Mouse (Mus musculus): ENCODE measurements at regions not wholly inside any gene's neighbourhood (a gene's known extent, or its start where the extent isn't known, plus 50 kb on each side); places are given as distances from the start of the nearest gene placed in this dataset.

DNA sequence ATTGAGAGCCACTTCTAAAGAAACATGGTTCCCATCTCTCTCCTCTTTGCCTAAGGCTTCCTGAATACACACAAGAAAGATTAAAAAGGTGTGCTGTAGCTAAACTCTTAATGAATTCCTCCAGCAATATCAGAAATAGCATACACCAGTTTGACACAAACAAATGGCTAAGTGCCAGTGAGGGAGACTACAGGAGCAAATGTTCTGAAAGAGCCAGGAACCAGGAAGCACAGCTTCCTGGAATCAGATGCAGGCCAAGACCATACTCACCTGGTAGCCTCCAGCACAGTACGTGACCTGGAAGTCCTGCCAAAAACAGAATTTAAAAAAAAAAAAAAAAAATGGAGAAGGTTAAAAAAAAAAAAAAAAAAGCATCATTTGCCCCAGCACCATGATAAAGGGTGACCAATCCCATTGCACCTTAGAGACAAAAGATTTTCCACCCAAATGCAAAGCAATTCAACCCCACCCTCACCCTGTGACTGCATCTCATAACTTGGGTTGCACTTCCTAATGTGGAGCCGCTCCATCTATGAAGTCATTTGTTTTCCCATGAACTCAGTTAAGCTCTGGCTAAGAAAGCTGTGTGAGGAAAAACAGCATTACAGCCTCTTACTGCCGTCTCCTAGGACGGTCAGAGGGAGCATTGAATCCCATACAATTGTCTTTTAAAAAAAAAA is 149.3 kb upstream of the Nt5e start:
- H3K9me3 ChIP-seq = no peaks in the 10 kb centered on the region
- H3K4me3 ChIP-seq = no peak overlapping the region
- no peak overlapping the region for H3K27ac ChIP-seq
- WGBS = 66% methylated on average over 4 of the region's 4 CpGs
- no peaks in the 10 kb centered on the region for H3K27me3 ChIP-seq
- no peaks in the 10 kb centered on the region for H3K36me3 ChIP-seq
- no peaks in the 10 kb centered on the region for H3K4me1 ChIP-seq
- ATAC-seq (ENCODE audit: borderline replicate concordance, extremely low read depth, low FRiP score, low TSS enrichment) = no peak
- H3K9ac ChIP-seq = no peak overlapping the region
- no peak overlapping the region for H3K4me2 ChIP-seq

DNA sequence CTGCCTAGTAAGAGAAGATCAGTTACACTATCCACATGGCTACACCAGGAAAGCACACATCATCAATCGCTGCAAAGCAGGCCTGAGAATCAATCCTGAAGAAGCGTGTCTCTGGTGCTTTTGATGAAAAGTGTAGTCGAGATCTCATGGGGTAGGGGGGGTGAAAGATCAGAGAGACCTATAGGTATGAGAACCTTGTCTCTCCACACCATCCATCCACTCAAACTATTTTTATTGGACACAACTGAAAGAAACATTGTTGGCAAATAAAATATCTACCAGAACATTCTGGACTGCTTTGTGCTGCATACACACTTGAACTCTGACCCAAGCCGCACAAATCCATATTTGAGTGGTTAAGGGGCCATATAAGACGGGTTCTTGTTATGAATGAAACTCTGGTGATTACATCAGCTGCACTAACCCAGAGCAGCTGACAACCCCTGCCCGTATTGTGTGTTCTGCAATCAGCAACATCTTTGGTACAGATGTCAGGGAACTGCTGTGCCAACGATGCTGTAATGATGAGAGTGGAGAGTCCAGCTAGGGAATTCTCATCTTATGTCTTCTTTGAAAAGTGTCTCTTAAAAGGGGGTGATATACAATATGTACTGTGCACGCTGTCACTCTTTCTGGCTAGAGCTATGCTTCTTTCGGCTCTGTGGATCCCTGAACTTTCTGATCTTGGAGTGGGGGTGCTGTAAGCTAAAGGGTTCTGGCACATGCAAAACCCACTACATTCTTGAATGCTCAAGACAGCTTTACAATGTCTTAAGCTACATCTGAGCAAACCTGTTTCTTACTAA is 145.6 kb upstream of the Nt5e start:
- Histone ChIP-seq H3K36me3 (no peaks in the 10 kb centered on the region), H3K9me3 (no peaks in the 10 kb centered on the region), H3K4me1 (no peaks in the 10 kb centered on the region), H3K4me3 (no peak overlapping the region), H3K9ac (no peak overlapping the region), H3K27ac (no peak overlapping the region), H3K27me3 (no peaks in the 10 kb centered on the region), H3K4me2 (no peak overlapping the region)
- ATAC-seq (ENCODE audit: borderline replicate concordance, extremely low read depth, low FRiP score, low TSS enrichment) = no peak
- 58% methylated on average over 9 of the region's 9 CpGs for WGBS

DNA sequence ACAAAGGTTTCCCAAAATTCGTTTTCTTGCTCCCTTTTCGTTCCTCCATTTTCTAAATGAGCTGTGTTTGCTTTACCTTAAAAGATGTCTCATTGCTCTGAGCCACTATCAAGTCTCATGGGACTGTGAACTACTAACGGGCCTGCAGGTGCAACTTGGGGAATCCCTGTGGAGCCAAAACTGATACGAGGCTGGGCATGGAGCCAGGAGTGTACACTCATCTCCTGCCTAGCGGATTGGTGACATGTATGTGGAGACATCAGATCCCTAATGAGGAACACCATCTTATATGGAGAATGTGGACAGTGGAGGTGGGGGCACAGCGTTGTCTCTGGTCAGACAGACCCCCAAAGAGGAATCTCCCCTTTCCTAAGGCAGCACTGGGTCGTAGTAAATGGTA is 119.6 kb upstream of the Nt5e start:
- Histone ChIP-seq H3K36me3 (no peaks in the 10 kb centered on the region), H3K9ac (no peak overlapping the region), H3K9me3 (no peaks in the 10 kb centered on the region), H3K27ac (no peak overlapping the region), H3K4me2 (no peak overlapping the region), H3K4me1 (no peaks in the 10 kb centered on the region), H3K4me3 (no peak overlapping the region), H3K27me3 (no peaks in the 10 kb centered on the region)
- no peak for ATAC-seq (ENCODE audit: borderline replicate concordance, extremely low read depth, low FRiP score, low TSS enrichment)
- 57% methylated on average over 7 of the region's 7 CpGs for WGBS

DNA sequence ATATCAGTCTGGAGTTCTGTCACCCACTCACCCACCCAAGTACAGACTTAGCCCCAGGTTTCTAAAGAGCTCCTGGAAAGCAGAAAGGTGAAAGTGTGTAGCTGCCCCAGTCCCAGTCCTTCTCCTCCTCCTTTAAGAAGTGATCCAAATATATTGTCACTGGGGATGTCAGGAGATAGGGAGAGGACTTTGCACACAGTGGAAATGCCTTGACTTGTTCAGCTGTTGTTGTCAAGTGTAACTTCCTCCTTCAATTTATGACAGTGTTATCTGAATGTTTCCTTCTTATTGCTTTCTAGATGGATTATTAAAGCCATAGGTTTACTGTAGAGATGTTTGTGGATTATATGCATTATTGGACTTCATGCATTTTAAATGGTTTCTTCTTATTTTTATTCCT is 119.0 kb upstream of the Nt5e start:
- H3K27ac ChIP-seq = no peak overlapping the region
- no peak for ATAC-seq (ENCODE audit: borderline replicate concordance, extremely low read depth, low FRiP score, low TSS enrichment)
- H3K9ac ChIP-seq = no peak overlapping the region
- H3K27me3 ChIP-seq = no peaks in the 10 kb centered on the region
- H3K4me1 ChIP-seq = no peaks in the 10 kb centered on the region
- no peak overlapping the region for H3K4me2 ChIP-seq
- no peaks in the 10 kb centered on the region for H3K9me3 ChIP-seq
- H3K4me3 ChIP-seq = no peak overlapping the region
- H3K36me3 ChIP-seq = no peaks in the 10 kb centered on the region

DNA sequence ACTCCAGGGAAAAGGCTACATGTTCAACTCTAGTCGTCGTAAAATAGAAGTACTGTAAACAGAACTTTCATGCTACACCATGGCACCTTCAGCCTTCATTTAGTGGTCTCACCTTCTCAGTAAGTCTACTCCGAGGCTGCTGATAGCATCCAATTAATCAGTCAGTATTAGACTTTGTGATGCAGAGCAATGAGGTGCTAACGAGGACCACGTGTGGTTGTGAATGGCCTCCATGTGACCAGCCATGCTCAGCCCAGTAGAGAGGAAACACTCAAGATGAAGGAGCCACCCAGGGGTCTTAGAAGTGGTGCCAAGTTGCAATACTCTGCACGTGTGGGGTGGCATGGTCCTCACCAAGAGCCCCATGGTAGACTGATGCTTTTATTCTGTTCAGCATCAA is 112.2 kb upstream of the Nt5e start:
- Histone ChIP-seq H3K36me3 (no peaks in the 10 kb centered on the region), H3K4me1 (no peaks in the 10 kb centered on the region), H3K9ac (no peak overlapping the region), H3K27me3 (no peaks in the 10 kb centered on the region), H3K27ac (no peak overlapping the region), H3K4me3 (no peak overlapping the region), H3K4me2 (no peak overlapping the region), H3K9me3 (no peaks in the 10 kb centered on the region)
- no peak for ATAC-seq (ENCODE audit: borderline replicate concordance, extremely low read depth, low FRiP score, low TSS enrichment)
- WGBS = 50% methylated on average over 6 of the region's 6 CpGs

DNA sequence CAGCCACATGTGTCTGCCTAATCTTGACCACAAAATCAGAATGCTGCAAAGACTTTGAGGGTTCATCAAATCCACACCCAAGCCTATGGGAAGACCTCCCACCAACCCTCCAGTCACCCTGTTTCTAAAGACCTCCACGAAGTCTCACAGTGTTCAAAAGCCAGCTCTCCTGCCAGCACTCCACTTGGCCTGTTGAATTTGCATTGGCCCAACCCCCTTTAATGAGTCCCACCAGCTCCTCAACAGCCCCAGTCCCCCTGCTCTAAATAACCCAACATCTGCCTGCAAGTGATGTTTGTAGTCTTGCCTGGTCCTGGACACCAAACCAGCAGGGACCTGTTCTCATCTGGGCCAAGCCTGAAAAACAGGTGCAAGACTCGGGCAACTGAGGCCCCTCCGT is 106.6 kb upstream of the Nt5e start:
- H3K27me3 ChIP-seq = no peaks in the 10 kb centered on the region
- no peaks in the 10 kb centered on the region for H3K9me3 ChIP-seq
- H3K4me2 ChIP-seq = no peak overlapping the region
- H3K4me3 ChIP-seq = no peak overlapping the region
- H3K27ac ChIP-seq = no peak overlapping the region
- 74% methylated on average over 3 of the region's 3 CpGs for WGBS
- no peak for ATAC-seq (ENCODE audit: borderline replicate concordance, extremely low read depth, low FRiP score, low TSS enrichment)
- no peaks in the 10 kb centered on the region for H3K36me3 ChIP-seq
- no peaks in the 10 kb centered on the region for H3K4me1 ChIP-seq
- no peak overlapping the region for H3K9ac ChIP-seq

DNA sequence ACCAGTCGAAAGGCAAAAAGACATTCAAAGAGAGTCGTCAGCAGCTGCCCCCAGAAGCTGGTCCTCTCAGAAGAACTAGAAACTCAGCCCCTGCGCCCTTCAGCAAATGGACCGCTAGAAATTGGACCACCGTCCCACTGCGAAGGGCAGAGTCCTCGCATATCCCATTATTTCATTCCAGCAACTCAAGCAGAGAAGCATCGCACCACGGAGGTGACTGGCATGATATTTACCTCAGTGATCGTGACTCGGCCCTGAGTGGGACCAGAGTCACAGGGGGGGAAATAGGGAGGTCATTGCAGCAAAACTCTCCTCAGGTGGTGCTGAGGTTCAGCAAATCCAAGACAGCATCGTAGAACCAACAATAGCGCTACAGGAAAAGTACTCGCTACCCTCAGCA is 105.7 kb upstream of the Nt5e start:
- Histone ChIP-seq H3K9me3 (no peaks in the 10 kb centered on the region), H3K9ac (no peak overlapping the region), H3K4me2 (no peak overlapping the region), H3K36me3 (no peaks in the 10 kb centered on the region), H3K27ac (no peak overlapping the region), H3K4me1 (no peaks in the 10 kb centered on the region), H3K27me3 (no peaks in the 10 kb centered on the region), H3K4me3 (no peak overlapping the region)
- ATAC-seq (ENCODE audit: borderline replicate concordance, extremely low read depth, low FRiP score, low TSS enrichment) = no peak
- 82% methylated on average over 14 of the region's 14 CpGs for WGBS

DNA sequence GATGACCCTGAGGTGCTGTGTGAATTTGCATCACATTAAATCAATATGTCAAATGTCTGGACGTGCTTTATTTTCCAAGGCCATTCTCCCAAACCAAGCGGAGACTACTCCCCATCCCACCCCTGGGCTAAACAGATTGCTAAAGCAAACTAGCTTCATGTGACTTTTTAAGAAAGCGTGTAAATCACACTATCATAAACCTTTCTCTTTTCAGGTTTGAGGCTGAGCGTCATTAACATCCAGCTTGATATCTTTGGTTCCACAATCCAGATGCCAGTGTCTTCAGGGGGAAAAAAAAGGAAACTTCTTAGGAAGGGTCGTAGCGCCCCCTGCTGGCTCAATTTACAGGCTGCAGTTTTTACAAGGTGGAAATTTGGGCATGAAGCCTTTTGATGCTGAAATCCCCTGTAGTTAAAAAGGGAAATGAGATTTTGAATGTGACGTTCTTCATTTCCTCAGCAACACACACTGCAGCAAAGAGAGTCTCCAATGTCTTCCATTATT is 105.1 kb upstream of the Nt5e start:
- H3K27ac ChIP-seq = no peak overlapping the region
- H3K4me2 ChIP-seq = no peak overlapping the region
- no peaks in the 10 kb centered on the region for H3K27me3 ChIP-seq
- ATAC-seq (ENCODE audit: borderline replicate concordance, extremely low read depth, low FRiP score, low TSS enrichment) = no peak
- H3K9ac ChIP-seq = no peak overlapping the region
- no peaks in the 10 kb centered on the region for H3K36me3 ChIP-seq
- H3K4me3 ChIP-seq = no peak overlapping the region
- H3K4me1 ChIP-seq = no peaks in the 10 kb centered on the region
- 20% methylated on average over 7 of the region's 7 CpGs for WGBS
- H3K9me3 ChIP-seq = no peaks in the 10 kb centered on the region

DNA sequence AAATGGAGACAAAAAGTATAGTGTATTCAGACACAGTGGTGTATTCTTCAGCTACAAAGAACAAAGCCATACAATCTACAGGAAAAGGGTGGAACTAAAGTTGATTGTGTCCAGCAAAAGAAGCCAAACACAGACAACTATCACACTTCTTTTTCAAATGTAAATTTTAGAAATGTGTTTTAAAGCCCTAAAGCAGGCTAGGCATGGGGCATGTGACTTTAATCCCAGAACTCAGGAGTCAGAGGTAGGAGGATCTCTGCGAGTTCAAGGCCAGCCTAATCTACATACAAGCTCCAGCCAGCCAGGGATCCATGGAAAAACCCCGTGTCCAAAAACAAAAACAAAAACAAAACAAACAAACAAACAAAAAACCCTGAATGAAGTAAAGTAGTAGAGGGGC is 89.9 kb upstream of the Nt5e start:
- WGBS = 62% methylated on average over 2 of the region's 2 CpGs
- no peaks in the 10 kb centered on the region for H3K9me3 ChIP-seq
- ATAC-seq (ENCODE audit: borderline replicate concordance, extremely low read depth, low FRiP score, low TSS enrichment) = no peak
- no peak overlapping the region for H3K9ac ChIP-seq
- no peak overlapping the region for H3K4me3 ChIP-seq
- no peak overlapping the region for H3K27ac ChIP-seq
- no peak overlapping the region for H3K4me2 ChIP-seq
- H3K27me3 ChIP-seq = no peaks in the 10 kb centered on the region
- H3K4me1 ChIP-seq = no peaks in the 10 kb centered on the region
- H3K36me3 ChIP-seq = no peaks in the 10 kb centered on the region

DNA sequence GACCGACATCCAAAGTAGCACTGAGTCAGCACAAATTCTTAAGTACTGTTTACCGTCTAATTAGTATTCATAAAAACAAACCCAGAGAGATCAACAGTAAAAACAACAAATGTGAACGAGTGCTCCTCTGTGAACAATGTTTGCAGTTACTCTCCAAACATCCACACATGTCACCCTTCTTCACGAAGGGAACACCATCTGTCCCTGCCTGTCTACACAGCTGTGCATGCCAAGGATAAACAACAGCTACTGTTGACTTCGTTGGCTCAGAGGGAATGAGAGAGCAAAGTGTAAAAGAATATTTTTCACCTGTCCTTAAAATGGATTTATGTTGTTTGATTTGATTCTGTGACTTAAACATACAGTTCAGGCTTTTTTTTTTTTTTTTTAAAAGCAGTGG is 88.7 kb upstream of the Nt5e start:
- 46% methylated on average over 5 of the region's 5 CpGs for WGBS
- Histone ChIP-seq H3K4me3 (no peak overlapping the region), H3K4me1 (no peaks in the 10 kb centered on the region), H3K4me2 (no peak overlapping the region), H3K9me3 (no peaks in the 10 kb centered on the region), H3K27me3 (no peaks in the 10 kb centered on the region), H3K36me3 (no peaks in the 10 kb centered on the region), H3K27ac (no peak overlapping the region), H3K9ac (no peak overlapping the region)
- ATAC-seq (ENCODE audit: borderline replicate concordance, extremely low read depth, low FRiP score, low TSS enrichment) = no peak

DNA sequence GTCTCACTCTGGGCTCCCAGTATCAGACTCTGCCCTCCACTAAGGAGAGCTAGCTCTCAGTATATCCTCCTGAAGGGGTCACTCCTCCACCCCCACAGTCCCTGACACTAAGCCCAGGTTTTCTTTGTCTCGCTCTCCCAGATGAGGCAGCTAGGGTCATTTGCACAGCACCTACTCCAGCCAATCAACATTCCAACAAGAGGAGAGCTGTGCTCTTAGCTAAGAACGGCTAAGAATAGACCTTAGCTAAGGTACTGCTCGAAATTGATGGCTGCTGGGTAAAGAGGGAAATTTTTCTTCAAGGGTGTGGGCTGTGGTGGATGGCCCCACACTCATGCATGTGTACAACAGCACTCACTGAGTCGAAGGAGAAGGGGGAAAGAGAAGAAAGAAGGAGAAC is 86.3 kb upstream of the Nt5e start:
- H3K36me3 ChIP-seq = no peaks in the 10 kb centered on the region
- 28% methylated on average over 4 of the region's 4 CpGs for WGBS
- H3K27me3 ChIP-seq = no peaks in the 10 kb centered on the region
- H3K4me3 ChIP-seq = no peak overlapping the region
- H3K9ac ChIP-seq = peak overlapping the region; percentile 36; the same call in 1 of the 2 replicates
- ATAC-seq (ENCODE audit: borderline replicate concordance, extremely low read depth, low FRiP score, low TSS enrichment) = peak; percentile 37; the same call in 1 of the 2 replicates
- H3K4me1 ChIP-seq = no peaks in the 10 kb centered on the region
- H3K4me2 ChIP-seq = peak overlapping the region; percentile 62
- H3K27ac ChIP-seq = no peak overlapping the region
- no peaks in the 10 kb centered on the region for H3K9me3 ChIP-seq

DNA sequence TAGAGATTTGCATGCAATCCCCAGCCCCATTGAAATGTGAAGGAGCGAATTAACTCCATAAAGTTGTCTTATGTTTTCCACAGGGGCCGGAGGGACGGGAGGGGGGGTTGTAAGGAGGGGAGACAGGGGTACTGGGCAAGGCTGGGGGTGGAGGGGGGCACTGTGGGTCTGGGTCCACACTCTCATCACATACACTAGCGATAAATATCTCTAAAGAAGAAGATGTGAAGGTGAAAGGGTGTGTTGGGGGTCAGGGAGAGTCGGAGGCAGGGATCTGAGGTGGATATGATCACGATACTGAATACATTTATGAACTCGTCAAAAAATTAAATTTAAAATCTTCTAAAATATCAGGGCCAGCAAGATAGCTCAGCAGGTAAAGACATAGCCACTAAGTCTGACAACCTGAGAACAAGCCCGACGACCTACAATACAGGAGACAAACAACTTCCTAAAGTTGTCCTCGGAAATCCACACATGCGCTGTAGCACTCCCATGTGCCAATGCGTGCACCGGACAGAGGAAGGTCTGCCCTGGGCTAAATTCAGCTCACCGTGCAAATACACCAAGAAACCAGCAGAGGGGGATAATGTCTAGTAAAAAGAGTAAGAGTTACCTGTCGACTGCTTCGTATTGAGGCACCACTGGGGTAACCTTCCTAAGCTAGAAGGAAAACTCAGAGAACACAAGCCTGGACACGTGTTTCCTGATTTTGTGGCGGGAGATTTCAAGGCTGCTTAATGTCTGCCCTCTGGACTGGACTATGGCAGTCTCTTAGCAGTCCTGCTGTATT is 85.6 kb upstream of the Nt5e start:
- H3K9ac ChIP-seq = peak overlapping the region; percentile 36
- WGBS = 5% methylated on average over 18 of the region's 18 CpGs

More for the DNA sequence above, 85.6 kb upstream of the Nt5e start:
- peak; percentile 91 for ATAC-seq (ENCODE audit: borderline replicate concordance, extremely low read depth, low FRiP score, low TSS enrichment)
- Histone ChIP-seq H3K27ac (no peak overlapping the region), H3K36me3 (no peaks in the 10 kb centered on the region), H3K27me3 (no peaks in the 10 kb centered on the region), H3K4me1 (no peaks in the 10 kb centered on the region), H3K4me3 (peak overlapping the region; percentile 38), H3K4me2 (peak overlapping the region; percentile 62), H3K9me3 (no peaks in the 10 kb centered on the region)
